Mouse (Mus musculus) midbrain, embryonic 12.5 days (tissue): Measurements from ENCODE around the gene Adora2a. TPM values are rescaled to one million over a fixed set of nuclear protein-coding genes. Genes with fewer than 3 reads are reported as not detected.
"Not testable (repeated sequence)": the region's sequence is repeated elsewhere in the genome, so short reads cannot be mapped to it uniquely, and the experiment has no call there.

ENCODE experiments used
- ATAC-seq: fragments of 200-750 bp; cut with Nextera tagmentation; 2 replicates; pipeline ENCODE4 v1.8.0; 2017; ENCODE audit warnings: low read depth, moderate TSS enrichment, moderate library complexity; ENCODE audit not compliant: low FRiP score
- H3K27ac ChIP-seq: fragments of 300-500 bp; sonication (generic); replicated peaks from 2 replicates; pipeline ENCODE4 v1.5.1; 2016; ENCODE audit warnings: mild to moderate bottlenecking
- H3K27me3 ChIP-seq: fragments of 300-500 bp; sonication (generic); 2 replicates; pipeline ENCODE4 v1.6.1; 2016; ENCODE audit warnings: mild to moderate bottlenecking
- H3K36me3 ChIP-seq: fragments of 300-500 bp; sonication (generic); 2 replicates; pipeline ENCODE4 v1.6.1; 2016
- H3K4me1 ChIP-seq: fragments of 300-500 bp; sonication (generic); 2 replicates; pipeline ENCODE4 v1.6.1; 2016
- H3K4me2 ChIP-seq: fragments of 300-500 bp; sonication (generic); replicated peaks from 2 replicates; pipeline ENCODE4 v1.6.1; 2016; ENCODE audit warnings: mild to moderate bottlenecking, moderate library complexity
- H3K4me3 ChIP-seq: fragments of 300-500 bp; sonication (generic); 2 replicates; pipeline ENCODE4 v1.5.1; 2016; ENCODE audit warnings: mild to moderate bottlenecking
- H3K9ac ChIP-seq: fragments of 300-500 bp; sonication (generic); replicated peaks from 2 replicates; pipeline ENCODE4 v1.6.1; 2016; ENCODE audit warnings: mild to moderate bottlenecking, moderate library complexity
- H3K9me3 ChIP-seq: fragments of 300-500 bp; sonication (generic); 2 replicates; pipeline ENCODE4 v1.6.1; 2016; ENCODE audit warnings: mild to moderate bottlenecking
- WGBS: fragments of 180-500 bp; shearing (Covaris S2); methylation state at CpG from one replicate; pipeline ENCODE4 v1.1.7; 2016; 5-methylcytosine and 5-hydroxymethylcytosine counted together
- polyA plus RNA-seq: library from polyadenylated mRNA; unstranded; fragments of >200 nt; fragmentation: Nextera tagmentation; extraction: Ambion mirVana; gene quantifications from 2 replicates; pipeline ENCODE4 v1.2.1, GENCODE M21; 2016

Gene Adora2a
- 1.7 and 2.7 TPM in 2 replicates for polyA plus RNA-seq

- H3K27me3 ChIP-seq, result peaks cover 43% of the 10 kb centered on the region
These were observed at the start of gene Adora2a for GRCm38 (mm10) chr10:75316872-75316907. Adora2a (plus strand) TSS chr10:75316877.

GRCm38 (mm10) chr10:75273020-75273419, 43.7 kb upstream of the Adora2a start:
- no peak overlapping the region for H3K27ac ChIP-seq
- H3K9ac ChIP-seq, result no peak overlapping the region
- no peak for ATAC-seq
- WGBS, result 94% methylated on average over 4 of the region's 4 CpGs
- no peak overlapping the region for H3K4me2 ChIP-seq
- H3K9me3 ChIP-seq, result no peaks in the 10 kb centered on the region
- no peak overlapping the region for H3K4me3 ChIP-seq
- H3K27me3 ChIP-seq, result no peaks in the 10 kb centered on the region
- H3K4me1 ChIP-seq, result no peaks in the 10 kb centered on the region
- peaks cover 61% of the 10 kb centered on the region for H3K36me3 ChIP-seq

More at GRCm38 (mm10) chr10:75316872-75316907, at the start of gene Adora2a:
- H3K27ac ChIP-seq, result no peak within 1 kb of the TSS
- peak within 1 kb of the TSS; percentile 52 for H3K9ac ChIP-seq
- H3K4me3 ChIP-seq, result peak within 1 kb of the TSS; percentile 42
- ATAC-seq, result no peak
- H3K36me3 ChIP-seq, result peaks cover 8% of the 10 kb centered on the region; the same call in 1 of the 2 replicates
- H3K4me2 ChIP-seq, result peak within 1 kb of the TSS; percentile 50
- no peaks in the 10 kb centered on the region for H3K9me3 ChIP-seq
- WGBS, result 4% methylated on average over 4 of the region's 4 CpGs
- H3K4me1 ChIP-seq, result peaks cover 14% of the 10 kb centered on the region

GRCm38 (mm10) chr10:75276427-75277013, 40.2 kb upstream of the Adora2a start:
- WGBS, result 97% methylated on average over 12 of the region's 12 CpGs
- Histone ChIP-seq H3K4me3 (no peak overlapping the region), H3K27me3 (no peaks in the 10 kb centered on the region), H3K9me3 (no peaks in the 10 kb centered on the region), H3K36me3 (peaks cover 62% of the 10 kb centered on the region), H3K9ac (no peak overlapping the region), H3K4me2 (no peak overlapping the region), H3K27ac (no peak overlapping the region), H3K4me1 (no peaks in the 10 kb centered on the region)
- ATAC-seq, result no peak

GRCm38 (mm10) chr10:75277501-75277900, 39.2 kb upstream of the Adora2a start:
- no peaks in the 10 kb centered on the region for H3K27me3 ChIP-seq
- WGBS, result 79% methylated on average over 1 of the region's 1 CpGs
- peaks cover 61% of the 10 kb centered on the region for H3K36me3 ChIP-seq
- H3K27ac ChIP-seq, result no peak overlapping the region
- H3K4me2 ChIP-seq, result no peak overlapping the region
- ATAC-seq, result no peak
- H3K4me3 ChIP-seq, result no peak overlapping the region
- no peaks in the 10 kb centered on the region for H3K4me1 ChIP-seq
- no peaks in the 10 kb centered on the region for H3K9me3 ChIP-seq
- H3K9ac ChIP-seq, result no peak overlapping the region

- 84% methylated on average over 5 of the region's 5 CpGs for WGBS
- ATAC-seq, result no peak
These were observed 34.0 kb upstream of the Adora2a start for GRCm38 (mm10) chr10:75282648-75283047.

GRCm38 (mm10) chr10:75283821-75284220, 32.9 kb upstream of the Adora2a start:
- Histone ChIP-seq H3K4me3 (no peak overlapping the region), H3K4me2 (no peak overlapping the region), H3K27ac (no peak overlapping the region), H3K36me3 (peaks cover 48% of the 10 kb centered on the region), H3K9ac (no peak overlapping the region), H3K27me3 (no peaks in the 10 kb centered on the region), H3K9me3 (no peaks in the 10 kb centered on the region), H3K4me1 (no peaks in the 10 kb centered on the region)
- no peak for ATAC-seq
- WGBS, result 87% methylated on average over 3 of the region's 3 CpGs

More at GRCm38 (mm10) chr10:75282648-75283047, 34.0 kb upstream of the Adora2a start:
- Histone ChIP-seq H3K4me1 (no peaks in the 10 kb centered on the region), H3K4me3 (no peak overlapping the region), H3K4me2 (no peak overlapping the region), H3K27me3 (no peaks in the 10 kb centered on the region), H3K9me3 (no peaks in the 10 kb centered on the region), H3K36me3 (peaks cover 46% of the 10 kb centered on the region), H3K9ac (no peak overlapping the region), H3K27ac (no peak overlapping the region)

GRCm38 (mm10) chr10:75288579-75288978, 28.1 kb upstream of the Adora2a start:
- H3K36me3 ChIP-seq, result peaks cover 24% of the 10 kb centered on the region; the same call in 1 of the 2 replicates
- H3K4me2 ChIP-seq, result no peak overlapping the region
- H3K4me3 ChIP-seq, result no peak overlapping the region
- no peak overlapping the region for H3K27ac ChIP-seq
- no peaks in the 10 kb centered on the region for H3K4me1 ChIP-seq
- no peaks in the 10 kb centered on the region for H3K9me3 ChIP-seq
- ATAC-seq, result no peak
- H3K27me3 ChIP-seq, result no peaks in the 10 kb centered on the region
- WGBS, result 88% methylated on average over 7 of the region's 7 CpGs
- H3K9ac ChIP-seq, result no peak overlapping the region

GRCm38 (mm10) chr10:75289392-75289791, 27.3 kb upstream of the Adora2a start:
- 87% methylated on average over 4 of the region's 4 CpGs for WGBS
- Histone ChIP-seq H3K4me3 (no peak overlapping the region), H3K9ac (no peak overlapping the region), H3K4me2 (no peak overlapping the region), H3K27ac (no peak overlapping the region), H3K9me3 (no peaks in the 10 kb centered on the region), H3K36me3 (0 out of 2 replicates have a peak, but pooled peaks cover 16% of the 10 kb centered on the region), H3K4me1 (no peaks in the 10 kb centered on the region), H3K27me3 (no peaks in the 10 kb centered on the region)
- no peak for ATAC-seq

- 0 out of 2 replicates have a peak, but pooled peaks cover 14% of the 10 kb centered on the region for H3K36me3 ChIP-seq
- 88% methylated on average over 5 of the region's 5 CpGs for WGBS
- no peaks in the 10 kb centered on the region for H3K9me3 ChIP-seq
- ATAC-seq, result no peak
- no peaks in the 10 kb centered on the region for H3K27me3 ChIP-seq
- H3K4me1 ChIP-seq, result no peaks in the 10 kb centered on the region
- H3K4me3 ChIP-seq, result no peak overlapping the region
- H3K4me2 ChIP-seq, result no peak overlapping the region
- H3K27ac ChIP-seq, result no peak overlapping the region
- no peak overlapping the region for H3K9ac ChIP-seq
These were observed 26.0 kb upstream of the Adora2a start for GRCm38 (mm10) chr10:75290650-75291049.

- 97% methylated on average over 1 of the region's 1 CpGs for WGBS
- Histone ChIP-seq H3K27ac (no peak overlapping the region), H3K4me1 (no peaks in the 10 kb centered on the region), H3K4me3 (no peak overlapping the region), H3K27me3 (no peaks in the 10 kb centered on the region), H3K9me3 (no peaks in the 10 kb centered on the region), H3K4me2 (no peak overlapping the region), H3K9ac (no peak overlapping the region), H3K36me3 (peaks cover 19% of the 10 kb centered on the region; the same call in 1 of the 2 replicates)
- no peak for ATAC-seq
These were observed 25.3 kb upstream of the Adora2a start for GRCm38 (mm10) chr10:75291338-75291737.

- peaks cover 21% of the 10 kb centered on the region; the same call in 1 of the 2 replicates for H3K36me3 ChIP-seq
- H3K4me2 ChIP-seq, H3K4me3 ChIP-seq, H3K9ac ChIP-seq, H3K27ac ChIP-seq, H3K9me3 ChIP-seq, ATAC-seq, H3K27me3 ChIP-seq, H3K4me1 ChIP-seq: not testable (repeated sequence)
- 93% methylated on average over 8 of the region's 8 CpGs for WGBS
These were observed 24.5 kb upstream of the Adora2a start for GRCm38 (mm10) chr10:75292206-75292605.

GRCm38 (mm10) chr10:75293288-75293687, 23.4 kb upstream of the Adora2a start:
- H3K9ac ChIP-seq, result no peak overlapping the region
- ATAC-seq, result no peak
- WGBS, result 93% methylated on average over 3 of the region's 3 CpGs

GRCm38 (mm10) chr10:75294362-75294761, 22.3 kb upstream of the Adora2a start:
- no peak overlapping the region for H3K4me3 ChIP-seq
- no peaks in the 10 kb centered on the region for H3K27me3 ChIP-seq
- peaks cover 18% of the 10 kb centered on the region; the same call in 1 of the 2 replicates for H3K36me3 ChIP-seq
- H3K27ac ChIP-seq, result no peak overlapping the region
- no peak for ATAC-seq
- H3K9ac ChIP-seq, result no peak overlapping the region
- 77% methylated on average over 4 of the region's 4 CpGs for WGBS
- no peak overlapping the region for H3K4me2 ChIP-seq
- no peaks in the 10 kb centered on the region for H3K4me1 ChIP-seq
- H3K9me3 ChIP-seq, result no peaks in the 10 kb centered on the region

More at GRCm38 (mm10) chr10:75293288-75293687, 23.4 kb upstream of the Adora2a start:
- Histone ChIP-seq H3K9me3 (no peaks in the 10 kb centered on the region), H3K4me3 (no peak overlapping the region), H3K4me2 (no peak overlapping the region), H3K27ac (no peak overlapping the region), H3K4me1 (no peaks in the 10 kb centered on the region), H3K36me3 (peaks cover 17% of the 10 kb centered on the region; the same call in 1 of the 2 replicates), H3K27me3 (no peaks in the 10 kb centered on the region)
